Mouse (Mus musculus): ENCODE results near the gene Dap. TPM values are rescaled to one million over a fixed set of nuclear protein-coding genes. Genes with fewer than 3 reads are reported as not detected.

The Dap gene
- polyA plus RNA-seq, 1 experiment from 2014 or later = 95.7 TPM

DNA sequence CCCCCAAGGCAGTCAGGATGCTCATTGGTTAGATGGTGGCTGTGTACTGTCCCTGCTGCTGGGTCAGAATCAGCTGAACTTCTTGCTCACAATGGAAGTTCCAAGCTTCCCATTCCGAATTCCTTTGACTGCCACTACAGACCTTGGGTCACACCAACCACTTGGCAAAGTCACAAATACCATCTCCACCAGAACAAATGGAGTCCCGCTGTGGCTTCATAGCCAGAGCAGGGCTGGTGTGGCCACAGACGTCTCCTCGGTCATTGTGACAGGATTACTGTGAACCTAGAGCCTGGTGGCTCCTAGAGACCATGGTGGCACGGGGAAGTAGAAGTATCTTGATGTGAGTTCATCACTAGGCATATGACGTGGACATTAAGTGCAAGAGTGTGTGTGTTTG is 44.0 kb downstream of the Dap start:
- no peak for ATAC-seq (ENCODE audit: insufficient number of reproducible peaks, insufficient read depth, low FRiP score, low TSS enrichment, low read depth)
- no peak overlapping the region for H3K27ac ChIP-seq
- H3K9me3 ChIP-seq = no peaks in the 10 kb centered on the region
- H3K27me3 ChIP-seq = no peaks in the 10 kb centered on the region
- peaks cover 4% of the 10 kb centered on the region; the same call in 1 of the 2 replicates for H3K4me1 ChIP-seq
- peaks cover 10% of the 10 kb centered on the region for H3K36me3 ChIP-seq
- H3K4me3 ChIP-seq = no peak overlapping the region
- no peak overlapping the region for H3K4me2 ChIP-seq
- H3K9ac ChIP-seq = no peak overlapping the region
- WGBS = 87% methylated on average over 6 of the region's 6 CpGs

DNA sequence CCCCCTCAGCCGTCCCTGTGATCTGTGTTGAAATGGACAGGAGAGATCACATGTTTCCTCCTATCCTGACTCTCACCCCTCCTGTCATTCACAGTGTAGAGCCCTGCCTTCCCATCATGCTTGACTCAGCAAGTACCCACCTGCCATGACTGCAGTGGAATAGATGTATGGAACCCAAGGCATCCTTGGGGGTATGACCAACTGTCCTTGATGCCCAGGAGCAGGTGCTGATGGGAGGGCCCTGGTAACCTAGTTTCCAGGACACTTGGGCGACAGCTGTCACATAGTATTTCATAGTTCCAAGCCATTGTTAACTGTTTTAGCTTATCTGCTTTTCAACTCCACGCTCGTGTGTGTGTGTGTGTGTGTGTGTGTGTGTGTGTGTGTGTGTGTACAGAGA is 45.4 kb downstream of the Dap start:
- ATAC-seq (ENCODE audit: insufficient number of reproducible peaks, insufficient read depth, low FRiP score, low TSS enrichment, low read depth) = no peak
- Histone ChIP-seq H3K4me1 (peaks cover 3% of the 10 kb centered on the region; the same call in 1 of the 2 replicates), H3K4me3 (no peak overlapping the region), H3K36me3 (peaks cover 24% of the 10 kb centered on the region), H3K4me2 (no peak overlapping the region), H3K9ac (no peak overlapping the region), H3K27me3 (no peaks in the 10 kb centered on the region), H3K9me3 (no peaks in the 10 kb centered on the region), H3K27ac (no peak overlapping the region)
- 90% methylated on average over 4 of the region's 4 CpGs for WGBS

DNA sequence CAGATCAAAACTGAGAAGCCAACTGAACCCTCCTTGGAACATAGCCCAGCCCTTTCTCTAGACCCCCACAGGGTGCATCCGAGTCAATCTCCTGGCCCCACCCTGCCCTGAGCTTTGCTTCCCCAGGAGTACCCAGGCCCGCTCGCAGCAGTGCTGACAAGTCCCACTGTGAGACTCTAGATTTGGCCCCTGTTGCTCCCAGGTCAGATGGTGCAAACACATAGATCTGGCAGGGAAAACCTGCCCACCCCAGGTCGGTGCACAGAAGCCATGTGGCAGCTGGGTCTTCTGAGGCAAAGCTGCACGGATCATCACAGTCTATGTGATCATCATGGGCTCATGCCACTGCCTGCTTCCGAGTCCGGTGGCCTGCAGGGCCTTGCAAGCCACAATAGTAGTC is 48.6 kb downstream of the Dap start:
- no peak overlapping the region for H3K9ac ChIP-seq
- WGBS = 87% methylated on average over 7 of the region's 7 CpGs
- no peak overlapping the region for H3K4me3 ChIP-seq
- H3K9me3 ChIP-seq = no peaks in the 10 kb centered on the region
- no peak for ATAC-seq (ENCODE audit: insufficient number of reproducible peaks, insufficient read depth, low FRiP score, low TSS enrichment, low read depth)
- no peaks in the 10 kb centered on the region for H3K27me3 ChIP-seq
- H3K36me3 ChIP-seq = peaks cover 32% of the 10 kb centered on the region
- H3K4me2 ChIP-seq = no peak overlapping the region
- H3K27ac ChIP-seq = no peak overlapping the region
- no peaks in the 10 kb centered on the region for H3K4me1 ChIP-seq

DNA sequence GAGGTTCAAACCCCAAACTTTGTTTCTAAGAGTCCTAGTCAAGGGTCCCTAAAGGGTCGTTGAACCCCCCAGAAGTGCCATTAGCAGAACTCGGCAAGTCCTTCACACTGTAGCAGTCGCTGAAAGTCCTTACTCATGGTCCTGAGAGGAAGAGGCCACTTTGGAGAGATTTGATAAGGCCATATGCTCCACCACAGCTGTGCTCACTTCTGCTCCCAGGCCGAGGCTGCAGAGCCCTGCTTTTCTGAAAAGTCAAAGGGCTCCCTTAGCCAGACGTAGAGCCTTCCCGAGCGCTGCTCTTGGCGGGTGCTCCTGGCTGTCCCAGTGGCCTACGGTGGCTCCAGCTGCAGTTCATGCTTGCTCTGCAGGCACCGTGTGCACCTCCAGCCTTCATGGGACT is 49.4 kb downstream of the Dap start:
- H3K4me1 ChIP-seq = no peaks in the 10 kb centered on the region
- H3K4me2 ChIP-seq = no peak overlapping the region
- no peak overlapping the region for H3K4me3 ChIP-seq
- no peaks in the 10 kb centered on the region for H3K27me3 ChIP-seq
- ATAC-seq (ENCODE audit: insufficient number of reproducible peaks, insufficient read depth, low FRiP score, low TSS enrichment, low read depth) = no peak
- peaks cover 32% of the 10 kb centered on the region for H3K36me3 ChIP-seq
- H3K9ac ChIP-seq = no peak overlapping the region
- no peaks in the 10 kb centered on the region for H3K9me3 ChIP-seq
- H3K27ac ChIP-seq = no peak overlapping the region
- WGBS = 77% methylated on average over 10 of the region's 10 CpGs

DNA sequence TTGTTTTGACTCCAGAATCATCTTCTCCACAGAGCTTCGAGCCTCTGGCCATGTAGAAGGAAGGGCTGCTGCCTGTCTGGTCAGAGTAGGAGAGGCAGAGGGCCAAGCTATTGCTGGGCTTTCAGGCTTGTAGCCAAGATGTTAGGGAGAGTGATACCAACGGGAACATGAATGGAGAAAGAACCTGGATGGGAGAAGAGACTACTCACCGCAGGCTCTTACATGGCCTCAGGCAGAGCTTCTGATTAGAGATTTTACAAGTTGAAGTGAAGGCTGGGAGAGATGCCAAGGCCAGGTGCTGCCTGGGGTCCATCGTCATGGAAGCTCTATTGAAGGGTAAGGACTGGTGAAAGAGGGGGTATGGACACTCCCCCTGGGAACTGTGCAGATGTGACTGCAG is 54.0 kb downstream of the Dap start:
- H3K27me3 ChIP-seq = no peaks in the 10 kb centered on the region
- H3K36me3 ChIP-seq = peaks cover 23% of the 10 kb centered on the region
- no peak overlapping the region for H3K9ac ChIP-seq
- no peak overlapping the region for H3K27ac ChIP-seq
- H3K4me1 ChIP-seq = no peaks in the 10 kb centered on the region
- H3K4me2 ChIP-seq = no peak overlapping the region
- no peak for ATAC-seq (ENCODE audit: insufficient number of reproducible peaks, insufficient read depth, low FRiP score, low TSS enrichment, low read depth)
- H3K4me3 ChIP-seq = no peak overlapping the region
- 64% methylated on average over 4 of the region's 4 CpGs for WGBS
- no peaks in the 10 kb centered on the region for H3K9me3 ChIP-seq

DNA sequence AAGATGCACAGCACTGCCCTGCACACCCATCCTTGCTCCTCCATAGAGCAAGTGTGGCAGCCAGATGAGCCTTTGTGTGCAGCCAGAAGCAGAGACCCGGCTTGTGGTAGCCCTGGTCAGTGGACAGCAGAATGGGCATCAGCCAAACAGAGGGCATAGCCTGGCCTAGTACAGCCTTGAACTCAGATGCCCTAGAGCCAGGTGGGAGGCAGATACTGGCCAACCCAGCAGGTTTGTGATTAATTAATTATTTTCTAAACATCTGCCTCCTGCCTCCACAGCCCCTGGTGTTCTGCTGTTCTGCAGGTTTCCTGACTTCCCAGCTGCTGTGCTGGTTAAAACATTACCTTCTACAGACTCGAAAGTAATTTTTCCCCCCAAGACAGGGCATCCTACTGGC is 55.0 kb downstream of the Dap start:
- WGBS = 79% methylated on average over 2 of the region's 2 CpGs
- H3K9me3 ChIP-seq = no peaks in the 10 kb centered on the region
- H3K36me3 ChIP-seq = peaks cover 12% of the 10 kb centered on the region
- H3K4me3 ChIP-seq = no peak overlapping the region
- no peak overlapping the region for H3K4me2 ChIP-seq
- no peak for ATAC-seq (ENCODE audit: insufficient number of reproducible peaks, insufficient read depth, low FRiP score, low TSS enrichment, low read depth)
- H3K4me1 ChIP-seq = no peaks in the 10 kb centered on the region
- H3K9ac ChIP-seq = no peak overlapping the region
- no peaks in the 10 kb centered on the region for H3K27me3 ChIP-seq
- H3K27ac ChIP-seq = no peak overlapping the region

DNA sequence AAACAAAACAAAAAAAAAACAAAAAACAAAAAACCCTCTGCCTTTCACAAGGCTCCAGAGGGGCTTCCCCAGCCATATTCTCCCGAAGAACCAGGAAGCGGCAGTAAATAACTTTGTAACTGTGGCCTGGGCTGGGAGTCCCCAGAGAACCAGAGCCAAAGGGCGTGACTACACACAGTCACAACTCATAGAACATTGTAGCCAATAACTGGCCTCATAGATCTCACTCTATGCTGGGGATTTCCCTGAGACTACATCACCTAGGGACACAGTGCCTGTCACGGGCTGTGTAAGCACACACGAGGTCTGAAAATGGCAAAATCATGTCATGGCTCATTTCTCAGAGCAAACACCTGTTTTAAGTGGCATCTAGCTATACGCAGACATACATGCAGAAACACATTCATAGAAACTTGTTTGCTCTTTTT is 55.5 kb downstream of the Dap start:
- H3K36me3 ChIP-seq = peaks cover 8% of the 10 kb centered on the region
- ATAC-seq (ENCODE audit: insufficient number of reproducible peaks, insufficient read depth, low FRiP score, low TSS enrichment, low read depth) = no peak
- H3K4me1 ChIP-seq = no peaks in the 10 kb centered on the region
- H3K4me2 ChIP-seq = no peak overlapping the region
- H3K27ac ChIP-seq = no peak overlapping the region
- H3K4me3 ChIP-seq = no peak overlapping the region
- H3K9me3 ChIP-seq = no peaks in the 10 kb centered on the region
- no peaks in the 10 kb centered on the region for H3K27me3 ChIP-seq
- no peak overlapping the region for H3K9ac ChIP-seq
- WGBS = 72% methylated on average over 6 of the region's 6 CpGs

DNA sequence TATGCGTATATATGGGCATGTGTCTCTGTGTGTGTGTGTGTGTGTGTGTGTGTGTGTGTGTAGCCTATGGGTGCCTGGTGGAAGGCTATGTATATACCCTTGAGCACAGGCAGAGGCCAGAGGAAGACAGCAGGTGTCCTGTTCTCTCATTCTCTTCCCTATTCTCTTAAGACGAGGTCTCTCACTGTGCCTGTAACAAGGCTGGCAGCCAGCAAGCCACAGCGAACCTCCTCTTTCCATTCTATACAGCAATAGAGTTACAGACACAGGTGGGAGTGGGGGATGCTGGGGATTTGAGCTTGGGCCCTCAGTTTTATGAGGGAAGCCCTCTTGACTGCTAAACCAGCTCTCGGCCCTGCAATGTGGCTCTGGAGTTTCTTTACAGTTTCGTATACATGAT is 55.9 kb downstream of the Dap start:
- Histone ChIP-seq H3K9ac (no peak overlapping the region), H3K27me3 (no peaks in the 10 kb centered on the region), H3K27ac (no peak overlapping the region), H3K9me3 (no peaks in the 10 kb centered on the region), H3K4me3 (no peak overlapping the region), H3K4me1 (no peaks in the 10 kb centered on the region), H3K4me2 (no peak overlapping the region), H3K36me3 (peaks cover 3% of the 10 kb centered on the region)
- WGBS = 82% methylated on average over 5 of the region's 5 CpGs
- no peak for ATAC-seq (ENCODE audit: insufficient number of reproducible peaks, insufficient read depth, low FRiP score, low TSS enrichment, low read depth)

DNA sequence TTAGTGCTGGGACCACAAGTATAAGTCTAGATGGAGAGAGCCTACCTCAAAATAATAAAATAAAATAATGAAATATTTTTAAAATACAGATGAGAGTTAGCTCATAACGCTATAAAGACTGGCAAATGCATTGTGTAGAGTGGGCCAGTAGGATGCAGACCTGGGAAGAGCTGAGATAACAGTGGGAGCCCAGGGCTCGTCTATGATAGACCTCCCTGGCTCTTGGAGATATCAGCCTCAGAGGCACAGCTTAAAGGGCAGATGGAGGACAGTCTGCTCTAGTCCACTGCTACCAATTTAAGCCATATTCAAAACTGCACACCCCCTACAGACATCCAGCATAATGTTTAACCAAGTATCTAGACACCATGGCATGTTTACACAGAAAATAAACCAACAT is 56.6 kb downstream of the Dap start:
- Histone ChIP-seq H3K27me3 (no peaks in the 10 kb centered on the region), H3K9me3 (no peaks in the 10 kb centered on the region), H3K4me1 (no peaks in the 10 kb centered on the region), H3K4me2 (no peak overlapping the region), H3K27ac (no peak overlapping the region), H3K4me3 (no peak overlapping the region), H3K36me3 (no peaks in the 10 kb centered on the region), H3K9ac (no peak overlapping the region)
- no peak for ATAC-seq (ENCODE audit: insufficient number of reproducible peaks, insufficient read depth, low FRiP score, low TSS enrichment, low read depth)
- WGBS = 81% methylated on average over 2 of the region's 2 CpGs

DNA sequence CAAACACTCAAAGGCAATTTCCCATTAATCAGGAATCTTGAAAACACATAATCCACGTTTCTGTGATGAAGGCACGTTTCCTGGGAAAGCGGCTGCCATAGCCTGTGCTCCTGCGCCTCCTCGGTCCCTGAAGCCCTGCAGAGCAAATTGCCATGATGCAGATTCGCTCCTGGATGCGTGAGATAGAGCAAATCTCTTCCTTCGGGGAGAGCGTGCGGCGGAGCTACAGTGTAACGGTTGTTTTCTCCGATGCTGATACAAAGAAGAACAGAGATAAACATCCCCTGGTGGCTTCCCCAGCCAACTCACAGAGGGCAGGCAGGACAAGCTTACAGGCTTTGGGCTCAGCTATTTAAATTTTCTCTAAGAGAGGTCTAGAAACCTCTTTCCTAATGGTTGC is 57.7 kb downstream of the Dap start:
- Histone ChIP-seq H3K9me3 (no peaks in the 10 kb centered on the region), H3K27me3 (no peaks in the 10 kb centered on the region), H3K4me1 (no peaks in the 10 kb centered on the region), H3K9ac (no peak overlapping the region), H3K36me3 (no peaks in the 10 kb centered on the region), H3K27ac (no peak overlapping the region), H3K4me3 (no peak overlapping the region), H3K4me2 (no peak overlapping the region)
- WGBS = 67% methylated on average over 13 of the region's 13 CpGs
- ATAC-seq (ENCODE audit: insufficient number of reproducible peaks, insufficient read depth, low FRiP score, low TSS enrichment, low read depth) = no peak

DNA sequence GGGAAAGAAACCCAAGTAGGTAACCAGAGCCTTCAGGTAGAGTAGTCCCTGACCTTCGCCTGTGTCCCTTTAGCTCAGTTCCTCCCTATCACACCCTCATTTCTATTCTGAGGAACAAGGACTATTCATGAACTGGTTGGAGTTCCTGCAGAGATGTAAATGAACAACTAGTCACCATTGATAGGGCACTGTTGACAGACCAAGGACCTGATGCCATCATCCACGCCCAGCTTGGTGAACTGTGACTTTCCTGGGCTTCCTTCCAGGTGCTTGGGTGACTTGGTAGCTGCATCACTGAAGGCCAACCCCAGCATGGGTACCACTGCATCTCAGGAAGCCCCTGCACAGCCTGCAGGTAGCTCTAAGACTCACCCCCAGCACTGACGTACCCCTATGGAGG is 58.2 kb downstream of the Dap start:
- ATAC-seq (ENCODE audit: insufficient number of reproducible peaks, insufficient read depth, low FRiP score, low TSS enrichment, low read depth) = no peak
- Histone ChIP-seq H3K4me3 (no peak overlapping the region), H3K27ac (no peak overlapping the region), H3K4me2 (no peak overlapping the region), H3K9ac (no peak overlapping the region), H3K9me3 (no peaks in the 10 kb centered on the region), H3K4me1 (no peaks in the 10 kb centered on the region), H3K27me3 (no peaks in the 10 kb centered on the region), H3K36me3 (no peaks in the 10 kb centered on the region)
- WGBS = 82% methylated on average over 3 of the region's 3 CpGs

DNA sequence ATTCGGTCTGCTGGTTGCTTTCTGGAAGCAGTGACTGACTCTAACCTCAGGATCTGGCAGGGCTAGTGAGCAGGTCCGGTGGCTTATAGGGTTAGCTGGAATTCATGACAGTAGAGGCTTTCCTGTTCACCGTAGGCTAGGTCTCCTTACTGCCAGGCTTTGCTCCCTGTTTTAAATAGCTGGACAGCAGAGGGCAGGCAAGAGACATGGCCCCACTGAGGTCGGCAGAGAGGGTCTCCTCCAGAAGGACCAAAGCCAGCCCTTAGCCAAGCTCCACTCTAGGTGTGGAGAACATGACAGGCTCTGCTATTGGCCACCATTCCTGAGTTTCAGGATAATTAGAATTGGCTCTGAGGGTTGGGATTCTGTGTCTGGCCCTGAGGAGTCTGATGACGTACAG is 60.0 kb downstream of the Dap start:
- Histone ChIP-seq H3K9me3 (no peaks in the 10 kb centered on the region), H3K27me3 (no peaks in the 10 kb centered on the region), H3K9ac (no peak overlapping the region), H3K4me2 (no peak overlapping the region), H3K36me3 (no peaks in the 10 kb centered on the region), H3K27ac (no peak overlapping the region), H3K4me1 (no peaks in the 10 kb centered on the region), H3K4me3 (no peak overlapping the region)
- WGBS = 65% methylated on average over 5 of the region's 5 CpGs
- ATAC-seq (ENCODE audit: insufficient number of reproducible peaks, insufficient read depth, low FRiP score, low TSS enrichment, low read depth) = no peak

All from embryonic facial prominence, embryonic 13.5 days (tissue).